Mouse (Mus musculus) C2C12 (cell line): ENCODE results near the gene Cnr1. TPM values are rescaled to one million over a fixed set of nuclear protein-coding genes. Genes with fewer than 3 reads are reported as not detected.

Experiments
- H3K27me3 ChIP-seq: one replicate; pipeline ENCODE4 v1.6.1; 2011; ENCODE audit not compliant: control insufficient read depth, insufficient read depth, insufficient read length
- H3K36me3 ChIP-seq: one replicate; pipeline ENCODE4 v1.6.1; 2011; ENCODE audit not compliant: control insufficient read depth, insufficient read depth
- H3K4me3 ChIP-seq: one replicate; pipeline ENCODE4 v1.5.1; 2011; ENCODE audit warnings: mild to moderate bottlenecking, control low read depth; ENCODE audit not compliant: poor library complexity, insufficient read depth, severe bottlenecking
- H3K79me2 ChIP-seq: one replicate; pipeline ENCODE4 v1.6.1; 2011; ENCODE audit not compliant: control insufficient read depth, insufficient read depth
- H3K79me3 ChIP-seq: one replicate; pipeline ENCODE4 v1.6.1; 2011; ENCODE audit warnings: low read depth, control low read depth
- H3ac ChIP-seq: one replicate; pipeline ENCODE3; 2011; ENCODE audit warnings: low read depth; ENCODE audit not compliant: control insufficient read depth, insufficient read length
- CEBPB ChIP-seq: IDR thresholded peaks from one replicate; pipeline ENCODE4 v1.6.1; 2011; ENCODE audit warnings: low read depth, mild to moderate bottlenecking, control low read depth, moderate library complexity
- CTCF ChIP-seq: IDR thresholded peaks from one replicate; pipeline ENCODE4 v1.5.1; 2011; ENCODE audit not compliant: control insufficient read depth, insufficient read depth, insufficient read length
- FOSL1 ChIP-seq: IDR thresholded peaks from one replicate; pipeline ENCODE4 v1.8.0; 2011; ENCODE audit warnings: mild to moderate bottlenecking, low read length; ENCODE audit not compliant: poor library complexity, insufficient read depth, severe bottlenecking
- MAX ChIP-seq: IDR thresholded peaks from one replicate; pipeline ENCODE4 v1.6.1; 2011; ENCODE audit warnings: mild to moderate bottlenecking, control low read depth
- MYOD1 ChIP-seq: IDR thresholded peaks from one replicate; pipeline ENCODE4 v1.6.1; 2011; ENCODE audit warnings: low read depth; ENCODE audit not compliant: control insufficient read depth, insufficient read length
- MYOG ChIP-seq: IDR thresholded peaks from one replicate; pipeline ENCODE4 v1.6.1; 2011; ENCODE audit not compliant: control insufficient read depth, insufficient read length; ENCODE audit errors: extremely low read depth
- polyA plus RNA-seq: library from polyadenylated mRNA; unstranded; fragments of >200 nt; fragmentation: generic; extraction: Trizol; gene quantifications from one replicate; pipeline ENCODE4 v1.2.1, GENCODE M21; 2012; ENCODE audit warnings: missing spikeins

The Cnr1 gene
- polyA plus RNA-seq, 1 experiment = 0.39 TPM

- Histone ChIP-seq H3ac (no peak overlapping the region), H3K36me3 (no peaks in the 10 kb centered on the region), H3K79me3 (no peaks in the 10 kb centered on the region), H3K79me2 (no peaks in the 10 kb centered on the region), H3K4me3 (no peak overlapping the region), H3K27me3 (no peaks in the 10 kb centered on the region)
- TF ChIP-seq FOSL1 (no peak), CTCF (no peak), MAX (no peak), MYOG (no peak)
Observed at GRCm38 (mm10) chr4:33992687-33993086, 68.3 kb downstream of the Cnr1 start.

- no peak overlapping the region for H3K4me3 ChIP-seq
- TF ChIP-seq CTCF (no peak), MAX (no peak), FOSL1 (no peak), MYOG (no peak), CEBPB (no peak), MYOD1 (no peak)
- H3ac ChIP-seq = no peak overlapping the region
- H3K79me3 ChIP-seq = no peaks in the 10 kb centered on the region
- H3K36me3 ChIP-seq = no peaks in the 10 kb centered on the region
- no peaks in the 10 kb centered on the region for H3K27me3 ChIP-seq
- H3K79me2 ChIP-seq = no peaks in the 10 kb centered on the region
Observed at GRCm38 (mm10) chr4:33996382-33996781, 72.0 kb downstream of the Cnr1 start.

Other genes starting within 250 kb of the Cnr1 start
- gene Spaca1, start 125.6 kb downstream of the Cnr1 start, polyA plus RNA-seq = not detected